Comparison of ENCODE assay signal across 8 mouse cellular contexts in genomic region chr7:48959316-48959661, GRCm38 (mm10). TPM values are rescaled to one million over a fixed set of nuclear protein-coding genes. Genes with fewer than 3 reads are reported as not detected.
DNase-seq lines count a peak whose midpoint lies in the region; ATAC-seq lines count a peak whose summit lies in the region.

No protein-coding gene starts in this region.

- intact Hi-C loops in gastrocnemius, postnatal 36 days (cut with DNase I): no loop called here

- peaks cover 84% of the 10 kb centered on the region for H3K27me3 ChIP-seq in embryonic facial prominence, embryonic 14.5 days (replicated peaks; ENCODE audit: control insufficient read depth, insufficient read depth, low read length)
- peaks cover 2% of the 10 kb centered on the region; the same call in 1 of the 2 replicates for H3K27me3 ChIP-seq in hindbrain, embryonic 16.5 days (replicated peaks; ENCODE audit: control insufficient read depth, insufficient read depth, low read length)
- no peaks in the 10 kb centered on the region; the same call in 1 of the 2 replicates for H3K27me3 ChIP-seq in neural tube, embryonic 13.5 days

- no peak overlapping the region for H3K27ac ChIP-seq in embryonic facial prominence, embryonic 14.5 days (replicated peaks; ENCODE audit: low read depth, low read length)
- peak overlapping the region; percentile 57 for H3K27ac ChIP-seq in hindbrain, embryonic 16.5 days (ENCODE audit: low read depth, low read length)
- peak overlapping the region; percentile 78 for H3K27ac ChIP-seq in neural tube, embryonic 13.5 days (replicated peaks)

- H3K36me3 ChIP-seq in embryonic facial prominence, embryonic 14.5 days (ENCODE audit: control insufficient read depth, insufficient read depth, low read length): no peaks in the 10 kb centered on the region
- H3K36me3 ChIP-seq in hindbrain, embryonic 16.5 days (ENCODE audit: control insufficient read depth, insufficient read depth, low read length): no peaks in the 10 kb centered on the region
- H3K36me3 ChIP-seq in neural tube, embryonic 13.5 days: no peaks in the 10 kb centered on the region

- peak overlapping the region; percentile 30 for H3K4me3 ChIP-seq in embryonic facial prominence, embryonic 14.5 days (ENCODE audit: low read depth, low read length)
- H3K4me3 ChIP-seq in hindbrain, embryonic 16.5 days (ENCODE audit: low read length): peak overlapping the region; percentile 71
- H3K4me3 ChIP-seq in neural tube, embryonic 13.5 days: peak overlapping the region; percentile 75

- 12% methylated on average over 13 of the region's 13 CpGs for WGBS in embryonic facial prominence, embryonic 14.5 days
- WGBS in hindbrain, embryonic 16.5 days: 4% methylated on average over 13 of the region's 13 CpGs
- WGBS in neural tube, embryonic 13.5 days: 4% methylated on average over 13 of the region's 13 CpGs

- DNase-seq in left cerebral cortex, adult 18-20 months (ENCODE audit: low spot score in 2 of 2): peak; percentile 6 to 36
- no peak for DNase-seq in left cerebral cortex, adult 11 months (ENCODE audit: low spot score)
- no peak for DNase-seq in embryonic facial prominence, embryonic 14.5 days (ENCODE audit: low spot score)
- no peak for DNase-seq in MN1 (ENCODE audit: low spot score)
- no peak for DNase-seq in gastrocnemius, postnatal 10 days
- no peak for DNase-seq in gastrocnemius, postnatal 36 days

- H3K9me3 ChIP-seq in embryonic facial prominence, embryonic 14.5 days (ENCODE audit: control insufficient read depth, low read length): no peaks in the 10 kb centered on the region
- H3K9me3 ChIP-seq in hindbrain, embryonic 16.5 days (ENCODE audit: control insufficient read depth, low read length): no peaks in the 10 kb centered on the region
- no peaks in the 10 kb centered on the region for H3K9me3 ChIP-seq in neural tube, embryonic 13.5 days

- no peaks in the 10 kb centered on the region for H3K4me1 ChIP-seq in embryonic facial prominence, embryonic 14.5 days (ENCODE audit: control insufficient read depth, insufficient read depth, low read length)
- H3K4me1 ChIP-seq in hindbrain, embryonic 16.5 days (ENCODE audit: control insufficient read depth, insufficient read depth, low read depth, low read length): peaks cover 45% of the 10 kb centered on the region
- peaks cover 57% of the 10 kb centered on the region for H3K4me1 ChIP-seq in neural tube, embryonic 13.5 days (replicated peaks)

- 0 out of 2 replicates have a peak, but pooled peaks have one; percentile 7 for ATAC-seq in embryonic facial prominence, embryonic 14.5 days (ENCODE audit: low read depth)
- ATAC-seq in hindbrain, embryonic 16.5 days: peak; percentile 38
- ATAC-seq in neural tube, embryonic 13.5 days (ENCODE audit: low read depth): peak; percentile 43

- peak overlapping the region; percentile 52 for H3K4me2 ChIP-seq in embryonic facial prominence, embryonic 14.5 days (ENCODE audit: low read depth, low read length)
- peak overlapping the region; percentile 81 for H3K4me2 ChIP-seq in hindbrain, embryonic 16.5 days (ENCODE audit: low read length)
- H3K4me2 ChIP-seq in neural tube, embryonic 13.5 days: peak overlapping the region; percentile 68

- H3K9ac ChIP-seq in embryonic facial prominence, embryonic 14.5 days (ENCODE audit: low read depth, low read length): no peak overlapping the region
- peak overlapping the region; percentile 67 for H3K9ac ChIP-seq in hindbrain, embryonic 16.5 days (ENCODE audit: low read depth, low read length)
- H3K9ac ChIP-seq in neural tube, embryonic 13.5 days: peak overlapping the region; percentile 86

RNA-seq across cellular contexts. Expression of gene Nav2, which starts 50.8 kb away (rescaled TPM):
- total RNA-seq in left cerebral cortex, adult 18-20 months (2021): 10 to 100 TPM; 71.1 to 81.0 TPM
- 13.5 and 15.0 TPM in 2 replicates for polyA plus RNA-seq in embryonic facial prominence, embryonic 14.5 days (2014; fragmentation: Nextera tagmentation; extraction: Ambion mirVana)
- 23.0 and 27.9 TPM in 2 replicates for polyA plus RNA-seq in hindbrain, embryonic 16.5 days (2015; fragmentation: Nextera tagmentation; extraction: Ambion mirVana)
- 19.6 and 19.9 TPM in 2 replicates for polyA plus RNA-seq in neural tube, embryonic 13.5 days (2015; fragmentation: Nextera tagmentation; extraction: Ambion mirVana)
- total RNA-seq in gastrocnemius, postnatal 10 days (2021): 10 to 100 TPM; 55.8 to 80.1 TPM
- 10 to 100 TPM; 21.8 to 23.9 TPM for total RNA-seq in gastrocnemius, postnatal 36 days (2021)

Comparison
In these comparisons a context has a peak if more than half of its experiments do, and no peak if none do; other contexts are left out.
1. DNase-seq: peak in left cerebral cortex, adult 18-20 months (2 of 2); none in left cerebral cortex, adult 11 months (single experiment), embryonic facial prominence, embryonic 14.5 days (single experiment), MN1 (single experiment), gastrocnemius, postnatal 10 days (single experiment) and gastrocnemius, postnatal 36 days (0 of 2).
2. Peak in every context shown above with its lines, with median percentiles within 50 percentile points of each other: ATAC-seq, H3K4me2 ChIP-seq and H3K4me3 ChIP-seq.